Mouse (Mus musculus) spleen, adult 2 months (tissue): ENCODE results near the gene Pxmp4.

Experiments
- CTCF ChIP-seq: fragments of 200-500 bp; IDR thresholded peaks from 2 replicates; pipeline ENCODE4 v1.5.1; 2011; ENCODE audit warnings: mild to moderate bottlenecking, inconsistent platforms; ENCODE audit not compliant: insufficient read depth, insufficient read length, insufficient replicate concordance; ENCODE audit errors: extremely low read depth
- POLR2A ChIP-seq: fragments of 200-500 bp; IDR thresholded peaks from 2 replicates; pipeline ENCODE4 v1.6.1; 2011; ENCODE audit warnings: low read depth, low read length, inconsistent platforms

DNA sequence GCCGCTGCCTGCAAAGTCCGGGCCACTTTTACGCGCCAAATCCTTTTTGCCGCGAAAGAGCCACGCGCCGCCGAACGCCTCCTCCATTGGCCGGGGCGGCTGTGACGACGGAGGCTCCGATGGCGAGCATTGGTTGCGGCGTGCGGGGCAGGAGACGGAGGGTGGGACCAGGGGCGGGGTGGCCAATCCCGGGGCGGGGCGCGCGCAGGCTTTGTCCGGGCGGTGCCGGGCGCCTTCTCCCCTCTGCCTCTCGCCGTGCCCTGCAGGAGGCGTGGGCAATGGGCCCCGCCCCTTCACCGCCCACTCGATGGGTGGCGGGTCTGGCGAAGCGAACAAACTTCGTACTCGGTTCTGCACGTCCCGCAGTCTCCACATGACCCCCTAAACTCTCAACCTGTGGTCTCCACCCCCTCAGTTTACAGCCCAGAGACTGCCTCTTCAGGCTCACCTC is 33.6 kb downstream of the Pxmp4 start, which contains the start of gene E2f1:
- TF ChIP-seq CTCF (no peak), POLR2A (no peak)
